Mouse (Mus musculus) forebrain, embryonic 12.5 days (tissue): ENCODE measurements around the gene Rhcg. TPM values are rescaled to one million over a fixed set of nuclear protein-coding genes. Genes with fewer than 3 reads are reported as not detected.

ENCODE experiments used
- polyA plus RNA-seq: library from polyadenylated mRNA; unstranded; fragments of >200 nt; fragmentation: Nextera tagmentation; extraction: Ambion mirVana; gene quantifications from 2 replicates; pipeline ENCODE4 v1.2.1, GENCODE M21; 2016

The Rhcg gene
- polyA plus RNA-seq, 1 experiment from 2014 or later, result 8.5 TPM

Other genes with a start within 250 kb of the Rhcg start
- 15.0 and 19.5 TPM in 2 replicates for gene Rlbp1, start 230.6 kb downstream of the Rhcg start, polyA plus RNA-seq
- 19.6 and 19.7 TPM in 2 replicates for gene Fanci, start 225.7 kb downstream of the Rhcg start, polyA plus RNA-seq
- 41.7 and 45.1 TPM in 2 replicates for gene Polg, start 151.3 kb downstream of the Rhcg start, polyA plus RNA-seq
- 15.5 and 16.4 TPM in 2 replicates for gene Ticrr, start 42.5 kb upstream of the Rhcg start, polyA plus RNA-seq
- 7.0 and 7.7 TPM in 2 replicates for gene Kif7, start 98.1 kb upstream of the Rhcg start, polyA plus RNA-seq
- gene Plin1, start 115.2 kb upstream of the Rhcg start, polyA plus RNA-seq, result 0.13 TPM in 1 of 2 replicates, not detected in the other
- gene Pex11a, start 125.5 kb upstream of the Rhcg start, polyA plus RNA-seq, result 9.4 and 9.5 TPM in 2 replicates
- 0.14 and 0.24 TPM in 2 replicates for gene Wdr93, start 125.5 kb upstream of the Rhcg start, polyA plus RNA-seq
- not detected in 2 replicates for gene Mesp1, start 176.1 kb upstream of the Rhcg start, polyA plus RNA-seq
- gene Mesp2, start 193.1 kb upstream of the Rhcg start, polyA plus RNA-seq, result 0.46 and 0.75 TPM in 2 replicates
- gene Anpep, start 243.4 kb upstream of the Rhcg start, polyA plus RNA-seq, result 1.9 and 2.9 TPM in 2 replicates